Mouse (Mus musculus) CH12.LX (cell line): ENCODE results near the gene Klhdc10. TPM values are rescaled to one million over a fixed set of nuclear protein-coding genes. Genes with fewer than 3 reads are reported as not detected.

Experiments used
- DNase-seq: peaks from one replicate; pipeline ENCODE4 v3.0.0-alpha.2; 2013; ENCODE audit errors: extremely low read depth
- H3K27ac ChIP-seq: 2 replicates; pipeline ENCODE4 v1.5.1; 2012; ENCODE audit warnings: low read depth, mild to moderate bottlenecking, control low read depth, moderate library complexity; ENCODE audit not compliant: insufficient read depth
- H3K27me3 ChIP-seq: replicated peaks from 2 replicates; pipeline ENCODE3; 2012; ENCODE audit warnings: inconsistent platforms
- H3K36me3 ChIP-seq, 2 experiments: replicated peaks in 1 of 2; 2 replicates each; pipeline versions ENCODE3 to v1.6.1; 2012; ENCODE audit warnings: inconsistent platforms in 1 of 2, low read length in 1 of 2, mild to moderate bottlenecking in 1 of 2, mixed read lengths in 1 of 2, moderate library complexity in 1 of 2; ENCODE audit not compliant: control insufficient read depth in 1 of 2, insufficient read depth in 1 of 2
- H3K4me1 ChIP-seq, 2 experiments: 2 replicates each; pipeline ENCODE4 v1.6.1; 2012; ENCODE audit warnings: inconsistent platforms in 1 of 2, moderate library complexity in 1 of 2; ENCODE audit not compliant: insufficient read depth in 2 of 2, control insufficient read depth in 1 of 2
- H3K4me2 ChIP-seq: 2 replicates; pipeline ENCODE4 v1.6.1; 2012; ENCODE audit warnings: low read depth, mild to moderate bottlenecking, control low read depth; ENCODE audit not compliant: poor library complexity, insufficient read depth, severe bottlenecking
- H3K4me3 ChIP-seq, 3 experiments: fragments of 150-350 bp in 1 of 3; sonication (generic) in 1 of 3; replicated peaks in 1 of 3; 2 replicates each; pipeline versions ENCODE3 to v1.5.1; 2011 to 2012; ENCODE audit warnings: low read depth in 2 of 3, low read length in 2 of 3, mild to moderate bottlenecking in 2 of 3, moderate library complexity in 2 of 3, control low read depth in 1 of 3, improper control_type of control experiment in 1 of 3, inconsistent platforms in 1 of 3, mixed read lengths in 1 of 3; ENCODE audit not compliant: poor library complexity in 1 of 3
- H3K79me2 ChIP-seq: replicated peaks from 2 replicates; pipeline ENCODE4 v1.6.1; 2012; ENCODE audit warnings: mild to moderate bottlenecking, moderate library complexity; ENCODE audit not compliant: control insufficient read depth, poor library complexity, insufficient read depth, severe bottlenecking; ENCODE audit errors: extremely low read depth
- H3K9ac ChIP-seq: 2 replicates; pipeline ENCODE4 v1.6.1; 2012; ENCODE audit warnings: low read depth, mild to moderate bottlenecking, control low read depth, moderate library complexity; ENCODE audit not compliant: insufficient read depth
- H3K9me3 ChIP-seq: replicated peaks from 2 replicates; pipeline ENCODE3; 2012; ENCODE audit warnings: low read length, inconsistent platforms, mixed read lengths
- BHLHE40 ChIP-seq: IDR thresholded peaks from 2 replicates; pipeline ENCODE4 v1.6.1; 2011; ENCODE audit warnings: mild to moderate bottlenecking, low read depth, low read length, improper control_type of control experiment
- CHD2 ChIP-seq: IDR thresholded peaks from 2 replicates; pipeline ENCODE4 v1.6.1; 2011; ENCODE audit warnings: low read length, improper control_type of control experiment
- ELF1 ChIP-seq: IDR thresholded peaks from 2 replicates; pipeline ENCODE4 v1.6.1; 2014; ENCODE audit warnings: low read depth, mild to moderate bottlenecking, inconsistent platforms, low read length, improper control_type of control experiment
- HCFC1 ChIP-seq: IDR thresholded peaks from 2 replicates; pipeline ENCODE4 v1.6.1; 2012; ENCODE audit warnings: low read depth, mild to moderate bottlenecking, inconsistent platforms, low read length, improper control_type of control experiment
- IRF4 ChIP-seq: IDR thresholded peaks from 2 replicates; pipeline ENCODE4 v1.6.1; 2014; ENCODE audit warnings: low read depth, mild to moderate bottlenecking, inconsistent platforms, low read length, improper control_type of control experiment
- JUND ChIP-seq: conservative IDR thresholded peaks from 2 replicates; pipeline ENCODE4 v1.6.1; 2011; ENCODE audit warnings: low read depth, low read length, improper control_type of control experiment
- MAFK ChIP-seq: IDR thresholded peaks from 2 replicates; pipeline ENCODE4 v1.6.1; 2011; ENCODE audit warnings: low read length, improper control_type of control experiment; ENCODE audit not compliant: insufficient replicate concordance
- MAX ChIP-seq: IDR thresholded peaks from 2 replicates; pipeline ENCODE4 v1.6.1; 2011; ENCODE audit warnings: low read length, improper control_type of control experiment
- MXI1 ChIP-seq: IDR thresholded peaks from 2 replicates; pipeline ENCODE4 v1.6.1; 2011; ENCODE audit warnings: mild to moderate bottlenecking, low read depth, low read length, improper control_type of control experiment
- POLR2A ChIP-seq: IDR thresholded peaks from 2 replicates; pipeline ENCODE4 v1.6.1; 2011; ENCODE audit warnings: low read depth, mild to moderate bottlenecking, improper control_type of control experiment, low read length
- RAD21 ChIP-seq: IDR thresholded peaks from 2 replicates; pipeline ENCODE4 v1.6.1; 2011; ENCODE audit warnings: low read depth, mild to moderate bottlenecking, low read length, improper control_type of control experiment, moderate library complexity
- RCOR1 ChIP-seq: conservative IDR thresholded peaks from 2 replicates; pipeline ENCODE4 v1.6.1; 2012; ENCODE audit warnings: low read depth, mild to moderate bottlenecking, inconsistent platforms, low read length, improper control_type of control experiment
- USF2 ChIP-seq: conservative IDR thresholded peaks from 2 replicates; pipeline ENCODE4 v1.6.1; 2011; ENCODE audit warnings: low read depth, low read length, improper control_type of control experiment
- dilution Hi-C: fragments of 300-500 bp; cut with MboI; formaldehyde crosslinking; loops from 2 replicates; pipeline ENCODE4 v1.14.3; 2020; ENCODE audit warnings: low sequenced_read_pairs; ENCODE audit not compliant: extremely low pct_unique_long_range_greater_than_20kb, extremely low pct_ligation_motif_present
- in situ Hi-C: fragments of 300-500 bp; cut with MboI; formaldehyde crosslinking; loops from 3 replicates; pipeline ENCODE4 v1.14.3; 2019; ENCODE audit warnings: low sequenced_read_pairs, low pct_ligation_motif_present, low pct_unique_long_range_greater_than_20kb, mixed read lengths
- polyA plus RNA-seq: library from polyadenylated mRNA; unstranded; fragments of >175 nt; gene quantifications from 2 replicates; pipeline ENCODE4 v1.2.1, GENCODE M21; 2012; ENCODE audit warnings: low read depth; ENCODE audit not compliant: insufficient read length
- total RNA-seq, 2 experiments: library from RNA; depleted of rRNA; stranded (reverse); fragments of 300-350 nt in 1 of 2; fragments of >200 nt in 1 of 2; gene quantifications; 2 replicates each; pipeline ENCODE4 v1.2.3; 2012 to 2014

Klhdc10 gene
- total and polyA plus RNA-seq, 3 experiments, result 22.1 to 30.6 (median 29.6) TPM

GRCm38 (mm10) chr6:30439576-30439975 is 37.9 kb downstream of the Klhdc10 start:
- no peak for DNase-seq
- H3K79me2 ChIP-seq, result no peaks in the 10 kb centered on the region
- H3K4me1 ChIP-seq, result no peaks in the 10 kb centered on the region
- no peak for TF ChIP-seq JUND
- H3K27me3 ChIP-seq, result no peaks in the 10 kb centered on the region
- no peak overlapping the region for H3K9ac ChIP-seq
- H3K9me3 ChIP-seq, result no peaks in the 10 kb centered on the region
- peaks cover 10 to 58% of the 10 kb centered on the region in 2 experiments for H3K36me3 ChIP-seq
- H3K27ac ChIP-seq, result no peak overlapping the region
- dilution Hi-C loops (no loop called here), in situ Hi-C loops (no loop called here)
- H3K4me2 ChIP-seq, result no peak overlapping the region
- H3K4me3 ChIP-seq, result no peak overlapping the region

- Histone ChIP-seq H3K36me3 (peaks cover 0 to 23% of the 10 kb centered on the region in 2 experiments), H3K4me1 (peaks cover 7 to 29% of the 10 kb centered on the region in 2 experiments), H3K9ac (no peak overlapping the region), H3K79me2 (no peaks in the 10 kb centered on the region), H3K4me2 (no peak overlapping the region), H3K27ac (no peak overlapping the region), H3K9me3 (no peaks in the 10 kb centered on the region), H3K27me3 (peaks cover 2% of the 10 kb centered on the region), H3K4me3 (no peak overlapping the region)
- TF ChIP-seq RCOR1 (no peak), IRF4 (no peak), BHLHE40 (no peak), HCFC1 (no peak), MAFK (no peak), MAX (no peak), CHD2 (no peak), JUND (no peak), ELF1 (no peak)
- dilution Hi-C loops, result no loop called here
- in situ Hi-C loops, result no loop called here
- DNase-seq, result no peak
Observed at GRCm38 (mm10) chr6:30456991-30457390, 55.3 kb downstream of the Klhdc10 start.

DNA sequence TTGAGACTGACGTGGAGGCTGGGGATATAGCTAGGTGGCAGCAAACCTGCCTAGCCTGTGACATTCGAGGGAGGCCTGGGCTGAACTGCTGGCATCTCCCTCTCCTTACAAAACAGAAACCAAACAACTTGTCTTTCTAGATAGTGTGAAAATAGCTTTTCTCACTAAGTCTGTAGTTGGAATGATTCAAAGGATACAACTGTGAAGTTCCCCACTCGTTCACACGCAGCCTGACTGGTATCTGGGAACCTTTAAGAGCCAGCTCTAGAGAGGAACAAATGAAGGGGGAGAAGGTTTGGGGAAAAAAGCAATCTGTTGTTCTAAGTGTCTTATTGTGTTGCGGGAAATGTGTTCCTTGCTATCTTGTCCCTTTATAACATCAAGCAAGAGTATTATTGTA is 57.0 kb downstream of the Klhdc10 start:
- no peak for TF ChIP-seq RAD21
- TF ChIP-seq POLR2A, result no peak
- no peak for TF ChIP-seq BHLHE40
- no peak for TF ChIP-seq USF2
- no peak for TF ChIP-seq MXI1
- TF ChIP-seq MAX, result no peak
- peaks cover 0 to 12% of the 10 kb centered on the region in 2 experiments for H3K36me3 ChIP-seq
- no peak overlapping the region for H3K4me3 ChIP-seq
- no peaks in the 10 kb centered on the region for H3K9me3 ChIP-seq
- peaks cover 7 to 16% of the 10 kb centered on the region in 2 experiments for H3K4me1 ChIP-seq
- DNase-seq, result no peak
- no peak overlapping the region for H3K27ac ChIP-seq
- H3K79me2 ChIP-seq, result no peaks in the 10 kb centered on the region
- H3K4me2 ChIP-seq, result no peak overlapping the region
- dilution Hi-C loops, result no loop called here
- in situ Hi-C loops, result no loop called here
- peaks cover 2% of the 10 kb centered on the region for H3K27me3 ChIP-seq
- H3K9ac ChIP-seq, result no peak overlapping the region
